Mouse (Mus musculus): ENCODE measurements around the gene Sms. TPM values are rescaled to one million over a fixed set of nuclear protein-coding genes. Genes with fewer than 3 reads are reported as not detected.

Gene Sms
- polyA plus RNA-seq, 1 experiment from 2014 or later, result 69.8 TPM

- Histone ChIP-seq H3K9me3 (no peaks in the 10 kb centered on the region), H3K27me3 (no peaks in the 10 kb centered on the region), H3K27ac (no peak overlapping the region), H3K36me3 (no peaks in the 10 kb centered on the region), H3K4me3 (no peak overlapping the region), H3K9ac (no peak overlapping the region), H3K4me2 (replicated peaks) (no peak overlapping the region), H3K4me1 (no peaks in the 10 kb centered on the region)
- 80% methylated on average over 2 of the region's 2 CpGs for WGBS
- no peak for ATAC-seq (ENCODE audit: insufficient number of reproducible peaks, insufficient read depth, low FRiP score, low TSS enrichment)
Measured at GRCm38 (mm10) chrX:157482842-157483241, 9.2 kb downstream of the Sms start.

- no peaks in the 10 kb centered on the region for H3K27me3 ChIP-seq
Measured at GRCm38 (mm10) chrX:157481860-157482259, 10.2 kb downstream of the Sms start.

GRCm38 (mm10) chrX:157477328-157477727, 14.8 kb downstream of the Sms start:
- WGBS, result 62% methylated on average over 3 of the region's 3 CpGs
- Histone ChIP-seq H3K36me3 (no peaks in the 10 kb centered on the region), H3K9ac (no peak overlapping the region), H3K4me3 (no peak overlapping the region), H3K4me2 (replicated peaks) (no peak overlapping the region), H3K9me3 (no peaks in the 10 kb centered on the region), H3K4me1 (no peaks in the 10 kb centered on the region), H3K27me3 (no peaks in the 10 kb centered on the region), H3K27ac (no peak overlapping the region)
- no peak for ATAC-seq (ENCODE audit: insufficient number of reproducible peaks, insufficient read depth, low FRiP score, low TSS enrichment)

More at GRCm38 (mm10) chrX:157481860-157482259, 10.2 kb downstream of the Sms start:
- Histone ChIP-seq H3K9me3 (no peaks in the 10 kb centered on the region), H3K4me3 (no peak overlapping the region), H3K27ac (no peak overlapping the region), H3K4me1 (no peaks in the 10 kb centered on the region), H3K9ac (no peak overlapping the region), H3K36me3 (no peaks in the 10 kb centered on the region), H3K4me2 (replicated peaks) (no peak overlapping the region)
- 58% methylated on average over 2 of the region's 2 CpGs for WGBS
- ATAC-seq (ENCODE audit: insufficient number of reproducible peaks, insufficient read depth, low FRiP score, low TSS enrichment), result no peak

- Histone ChIP-seq H3K9ac (no peak overlapping the region), H3K36me3 (no peaks in the 10 kb centered on the region), H3K27me3 (no peaks in the 10 kb centered on the region), H3K9me3 (no peaks in the 10 kb centered on the region), H3K27ac (no peak overlapping the region), H3K4me3 (no peak overlapping the region), H3K4me1 (no peaks in the 10 kb centered on the region), H3K4me2 (replicated peaks) (no peak overlapping the region)
- 75% methylated on average over 4 of the region's 4 CpGs for WGBS
- no peak for ATAC-seq (ENCODE audit: insufficient number of reproducible peaks, insufficient read depth, low FRiP score, low TSS enrichment)
Measured at GRCm38 (mm10) chrX:157476153-157476810, 15.8 kb downstream of the Sms start.

- H3K4me3 ChIP-seq, result no peak overlapping the region
- H3K27ac ChIP-seq, result no peak overlapping the region
- no peaks in the 10 kb centered on the region for H3K9me3 ChIP-seq
- no peaks in the 10 kb centered on the region for H3K4me1 ChIP-seq
- WGBS, result 81% methylated on average over 8 of the region's 8 CpGs
- no peak overlapping the region for H3K9ac ChIP-seq
- H3K4me2 ChIP-seq (replicated peaks), result no peak overlapping the region
- H3K36me3 ChIP-seq, result no peaks in the 10 kb centered on the region
- H3K27me3 ChIP-seq, result no peaks in the 10 kb centered on the region
- ATAC-seq (ENCODE audit: insufficient number of reproducible peaks, insufficient read depth, low FRiP score, low TSS enrichment), result no peak
Measured at GRCm38 (mm10) chrX:157471711-157472660, 20.1 kb downstream of the Sms start.

GRCm38 (mm10) chrX:157468795-157469194, 23.3 kb downstream of the Sms start:
- WGBS, result 76% methylated on average over 3 of the region's 3 CpGs
- Histone ChIP-seq H3K4me2 (replicated peaks) (no peak overlapping the region), H3K36me3 (no peaks in the 10 kb centered on the region), H3K4me3 (no peak overlapping the region), H3K27me3 (no peaks in the 10 kb centered on the region), H3K9me3 (no peaks in the 10 kb centered on the region), H3K9ac (no peak overlapping the region), H3K27ac (no peak overlapping the region), H3K4me1 (no peaks in the 10 kb centered on the region)
- ATAC-seq (ENCODE audit: insufficient number of reproducible peaks, insufficient read depth, low FRiP score, low TSS enrichment), result no peak

GRCm38 (mm10) chrX:157468055-157468454, 24.0 kb downstream of the Sms start:
- Histone ChIP-seq H3K9ac (no peak overlapping the region), H3K27me3 (no peaks in the 10 kb centered on the region), H3K4me2 (replicated peaks) (no peak overlapping the region), H3K4me3 (no peak overlapping the region), H3K27ac (no peak overlapping the region), H3K4me1 (no peaks in the 10 kb centered on the region), H3K9me3 (no peaks in the 10 kb centered on the region), H3K36me3 (no peaks in the 10 kb centered on the region)
- 66% methylated on average over 2 of the region's 2 CpGs for WGBS
- ATAC-seq (ENCODE audit: insufficient number of reproducible peaks, insufficient read depth, low FRiP score, low TSS enrichment), result no peak

- H3K9me3 ChIP-seq, result no peaks in the 10 kb centered on the region
- no peaks in the 10 kb centered on the region for H3K36me3 ChIP-seq
- WGBS, result 75% methylated on average over 1 of the region's 1 CpGs
- no peak overlapping the region for H3K9ac ChIP-seq
- H3K4me1 ChIP-seq, result no peaks in the 10 kb centered on the region
- no peak overlapping the region for H3K27ac ChIP-seq
- H3K4me2 ChIP-seq (replicated peaks), result no peak overlapping the region
- H3K27me3 ChIP-seq, result no peaks in the 10 kb centered on the region
- ATAC-seq (ENCODE audit: insufficient number of reproducible peaks, insufficient read depth, low FRiP score, low TSS enrichment), result no peak
- no peak overlapping the region for H3K4me3 ChIP-seq
Measured at GRCm38 (mm10) chrX:157465949-157466348, 26.1 kb downstream of the Sms start.

GRCm38 (mm10) chrX:157462716-157463115, 29.4 kb downstream of the Sms start:
- Histone ChIP-seq H3K4me1 (no peaks in the 10 kb centered on the region), H3K4me3 (no peak overlapping the region), H3K27ac (no peak overlapping the region), H3K4me2 (replicated peaks) (no peak overlapping the region), H3K36me3 (no peaks in the 10 kb centered on the region), H3K9me3 (no peaks in the 10 kb centered on the region), H3K27me3 (no peaks in the 10 kb centered on the region), H3K9ac (no peak overlapping the region)
- ATAC-seq (ENCODE audit: insufficient number of reproducible peaks, insufficient read depth, low FRiP score, low TSS enrichment), result no peak
- WGBS, result 81% methylated on average over 3 of the region's 3 CpGs

- WGBS, result 35% methylated on average over 1 of the region's 1 CpGs
- no peaks in the 10 kb centered on the region for H3K36me3 ChIP-seq
- no peak overlapping the region for H3K4me2 ChIP-seq (replicated peaks)
- H3K4me1 ChIP-seq, result no peaks in the 10 kb centered on the region
- ATAC-seq (ENCODE audit: insufficient number of reproducible peaks, insufficient read depth, low FRiP score, low TSS enrichment), result no peak
- H3K9ac ChIP-seq, result no peak overlapping the region
- no peaks in the 10 kb centered on the region for H3K9me3 ChIP-seq
- H3K4me3 ChIP-seq, result no peak overlapping the region
- no peaks in the 10 kb centered on the region for H3K27me3 ChIP-seq
- no peak overlapping the region for H3K27ac ChIP-seq
Measured at GRCm38 (mm10) chrX:157454430-157454829, 37.7 kb downstream of the Sms start.

GRCm38 (mm10) chrX:157449000-157449399, 43.1 kb downstream of the Sms start:
- H3K27me3 ChIP-seq, result no peaks in the 10 kb centered on the region
- no peaks in the 10 kb centered on the region for H3K36me3 ChIP-seq
- no peak overlapping the region for H3K9ac ChIP-seq
- no peaks in the 10 kb centered on the region for H3K4me1 ChIP-seq
- no peak for ATAC-seq (ENCODE audit: insufficient number of reproducible peaks, insufficient read depth, low FRiP score, low TSS enrichment)
- H3K9me3 ChIP-seq, result no peaks in the 10 kb centered on the region
- WGBS, result 73% methylated on average over 1 of the region's 1 CpGs
- H3K4me3 ChIP-seq, result no peak overlapping the region
- no peak overlapping the region for H3K27ac ChIP-seq
- no peak overlapping the region for H3K4me2 ChIP-seq (replicated peaks)

GRCm38 (mm10) chrX:157447431-157447830, 44.7 kb downstream of the Sms start:
- ATAC-seq (ENCODE audit: insufficient number of reproducible peaks, insufficient read depth, low FRiP score, low TSS enrichment), result no peak

More at GRCm38 (mm10) chrX:157447431-157447830, 44.7 kb downstream of the Sms start:
- Histone ChIP-seq H3K9ac (no peak overlapping the region), H3K27ac (no peak overlapping the region), H3K4me2 (replicated peaks) (no peak overlapping the region), H3K4me3 (no peak overlapping the region), H3K27me3 (no peaks in the 10 kb centered on the region), H3K4me1 (no peaks in the 10 kb centered on the region), H3K36me3 (no peaks in the 10 kb centered on the region), H3K9me3 (no peaks in the 10 kb centered on the region)
- 86% methylated on average over 6 of the region's 6 CpGs for WGBS

All from embryonic facial prominence, embryonic 12.5 days (tissue).